ENCODE assay signal across 8 mouse cellular contexts in genomic region chr2:102449630-102450247, GRCm38 (mm10). TPM values are rescaled to one million over a fixed set of nuclear protein-coding genes. Genes with fewer than 3 reads are reported as not detected.
DNase-seq lines count a peak whose midpoint lies in the region; ATAC-seq and TF ChIP-seq lines count a peak whose summit lies in the region.

No protein-coding gene starts in this region.

- no peaks in the 10 kb centered on the region for H3K36me3 ChIP-seq in intestine, embryonic 16.5 days (ENCODE audit: control insufficient read depth, insufficient read depth, low read length)
- no peaks in the 10 kb centered on the region for H3K36me3 ChIP-seq in liver, embryonic 15.5 days (replicated peaks)

- WGBS in intestine, embryonic 16.5 days, result 6% methylated on average over 17 of the region's 17 CpGs
- under 1% methylated on average over 17 of the region's 17 CpGs for WGBS in liver, embryonic 15.5 days (ENCODE audit: insufficient replicate concordance)

- DNase-seq in layer of hippocampus, adult 2 months (ENCODE audit: low spot score in 2 of 2), result peak in 1 of 2 experiments; percentile 16
- DNase-seq in layer of hippocampus, adult 9-10 months (ENCODE audit: low spot score), result no peak
- peak; percentile 40 to 50 for DNase-seq in cerebellum, postnatal 25 days
- DNase-seq in retina, postnatal 1 day, result peak; percentile 81

- H3K9ac ChIP-seq in intestine, embryonic 16.5 days (ENCODE audit: low read depth, low read length), result peak overlapping the region; percentile 76
- H3K9ac ChIP-seq in liver, embryonic 15.5 days, result no peak overlapping the region

- H3K4me2 ChIP-seq in intestine, embryonic 16.5 days (ENCODE audit: low read depth, low read length), result peak overlapping the region; percentile 97
- H3K4me2 ChIP-seq in liver, embryonic 15.5 days, result peak overlapping the region; percentile 78

- H3K27me3 ChIP-seq in intestine, embryonic 16.5 days (replicated peaks; ENCODE audit: control insufficient read depth, insufficient read depth, low read length), result no peaks in the 10 kb centered on the region
- H3K27me3 ChIP-seq in liver, embryonic 15.5 days, result peaks cover 67% of the 10 kb centered on the region

- peak overlapping the region; percentile 87 for H3K4me3 ChIP-seq in layer of hippocampus, adult 2 months
- peak overlapping the region; percentile 74 for H3K4me3 ChIP-seq in intestine, embryonic 16.5 days (ENCODE audit: low read length)
- peak overlapping the region; percentile 55 for H3K4me3 ChIP-seq in liver, embryonic 15.5 days (replicated peaks)

- no peak for TF ChIP-seq CTCF in layer of hippocampus, adult 2 months (conservative IDR thresholded peaks at IDR 0.05)

- H3K27ac ChIP-seq in layer of hippocampus, adult 2 months, result peak overlapping the region; percentile 94
- H3K27ac ChIP-seq in intestine, embryonic 16.5 days (ENCODE audit: low read length), result no peak overlapping the region
- H3K27ac ChIP-seq in liver, embryonic 15.5 days (replicated peaks), result no peak overlapping the region

- H3K9me3 ChIP-seq in intestine, embryonic 16.5 days (ENCODE audit: control insufficient read depth, low read length), result no peaks in the 10 kb centered on the region
- no peaks in the 10 kb centered on the region for H3K9me3 ChIP-seq in liver, embryonic 15.5 days (replicated peaks)

- ATAC-seq in granulocyte monocyte progenitor cell, adult 5-6 weeks (replicated peaks; ENCODE audit: poor library complexity, severe bottlenecking), result peak; percentile 17; the same call in 1 of the 2 replicates
- no peak for ATAC-seq in intestine, embryonic 16.5 days
- no peak for ATAC-seq in liver, embryonic 15.5 days (ENCODE audit: insufficient read depth)
- no peak for ATAC-seq in erythroblast, adult 5-6 weeks (replicated peaks; ENCODE audit: low FRiP score, poor library complexity, severe bottlenecking)

- peaks cover 21% of the 10 kb centered on the region for H3K4me1 ChIP-seq in intestine, embryonic 16.5 days (ENCODE audit: control insufficient read depth, insufficient read depth, low read length)
- peaks cover 13% of the 10 kb centered on the region for H3K4me1 ChIP-seq in liver, embryonic 15.5 days (replicated peaks)

RNA-seq across cellular contexts. Expression of gene Fjx1, which starts 2.6 kb away (rescaled TPM):
- total RNA-seq in layer of hippocampus, adult 2 months (2021), result 10 to 100 TPM; 52.9 to 53.6 TPM
- not detected in 2 replicates for total RNA-seq in granulocyte monocyte progenitor cell, adult 5-6 weeks (2014; fragmentation: Nextera tagmentation)
- total RNA-seq in granulocyte monocyte progenitor cell, adult 5-6 weeks (2017), result 0.41 TPM in 1 of 2 replicates, not detected in the other
- polyA plus RNA-seq in intestine, embryonic 16.5 days (2015; fragmentation: Nextera tagmentation; extraction: Ambion mirVana), result 2.7 and 3.4 TPM in 2 replicates
- 0.37 and 0.43 TPM in 2 replicates for polyA plus RNA-seq in liver, embryonic 15.5 days (2015; fragmentation: Nextera tagmentation; extraction: Ambion mirVana)
- total RNA-seq in erythroblast, adult 5-6 weeks (2015; ENCODE audit: low replicate concordance), result not detected in 2 replicates
- not detected in 2 replicates for total RNA-seq in erythroblast, adult 5-6 weeks (2017; ENCODE audit: low replicate concordance)

RNA-seq across cellular contexts. Expression of gene Trim44, which starts 42.1 kb away (rescaled TPM):
- total RNA-seq in layer of hippocampus, adult 2 months (2021), result 100 to 1,000 TPM; 169 to 171 TPM
- total RNA-seq in granulocyte monocyte progenitor cell, adult 5-6 weeks (2014; fragmentation: Nextera tagmentation), result 31.9 and 39.3 TPM in 2 replicates
- total RNA-seq in granulocyte monocyte progenitor cell, adult 5-6 weeks (2017), result 42.2 and 44.7 TPM in 2 replicates
- polyA plus RNA-seq in intestine, embryonic 16.5 days (2015; fragmentation: Nextera tagmentation; extraction: Ambion mirVana), result 10.1 and 10.2 TPM in 2 replicates
- 6.2 and 6.4 TPM in 2 replicates for polyA plus RNA-seq in liver, embryonic 15.5 days (2015; fragmentation: Nextera tagmentation; extraction: Ambion mirVana)
- total RNA-seq in erythroblast, adult 5-6 weeks (2015; ENCODE audit: low replicate concordance), result 37.2 and 37.7 TPM in 2 replicates
- 42.0 and 69.7 TPM in 2 replicates for total RNA-seq in erythroblast, adult 5-6 weeks (2017; ENCODE audit: low replicate concordance)

Comparison
In these comparisons a context has a peak if more than half of its experiments do, and no peak if none do; other contexts are left out.
1. RNA of gene Fjx1, which starts 2.6 kb away (total RNA-seq): 52.9 to 53.6 TPM in layer of hippocampus, adult 2 months; 0.41 TPM in granulocyte monocyte progenitor cell, adult 5-6 weeks and not detected in erythroblast, adult 5-6 weeks; every median in the first group is over 10 times any median in the second.
2. Peak in every context shown above with its lines, with median percentiles within 50 percentile points of each other: H3K4me3 ChIP-seq.